Mouse (Mus musculus) embryonic fibroblast, embryonic 13.5 days (primary cell): ENCODE measurements around the gene Proser2. TPM values are rescaled to one million over a fixed set of nuclear protein-coding genes. Genes with fewer than 3 reads are reported as not detected.
A peak's percentile ranks its signal among the peaks of the same experiment; 100 is the strongest.

Source experiments
- H3K27ac ChIP-seq: 2 replicates; pipeline ENCODE4 v1.5.1; 2012; ENCODE audit warnings: low read length, control low read depth, inconsistent platforms; ENCODE audit not compliant: insufficient read depth
- H3K4me1 ChIP-seq: 2 replicates; pipeline ENCODE4 v1.6.1; 2011; ENCODE audit warnings: low read length; ENCODE audit not compliant: control insufficient read depth, insufficient read depth
- H3K4me3 ChIP-seq: 2 replicates; pipeline ENCODE4 v1.5.1; 2011; ENCODE audit warnings: mild to moderate bottlenecking, control low read depth, low read length; ENCODE audit not compliant: insufficient read depth
- CTCF ChIP-seq: IDR thresholded peaks from 2 replicates; pipeline ENCODE4 v1.5.1; 2011; ENCODE audit warnings: mild to moderate bottlenecking, control low read depth, low read length, moderate library complexity, borderline replicate concordance; ENCODE audit not compliant: insufficient read depth
- POLR2A ChIP-seq: IDR thresholded peaks from 2 replicates; pipeline ENCODE4 v1.6.1; 2011; ENCODE audit warnings: low read depth, mild to moderate bottlenecking, control low read depth, low read length, moderate library complexity
- polyA plus RNA-seq: library from polyadenylated mRNA; stranded (reverse); fragments of >200 nt; gene quantifications from 2 replicates; pipeline ENCODE4 v1.2.4, GENCODE M21; 2011; ENCODE audit warnings: low read depth; ENCODE audit not compliant: missing spikeins, insufficient read length

The Proser2 gene
- polyA plus RNA-seq, 1 experiment = 0.14 TPM

DNA sequence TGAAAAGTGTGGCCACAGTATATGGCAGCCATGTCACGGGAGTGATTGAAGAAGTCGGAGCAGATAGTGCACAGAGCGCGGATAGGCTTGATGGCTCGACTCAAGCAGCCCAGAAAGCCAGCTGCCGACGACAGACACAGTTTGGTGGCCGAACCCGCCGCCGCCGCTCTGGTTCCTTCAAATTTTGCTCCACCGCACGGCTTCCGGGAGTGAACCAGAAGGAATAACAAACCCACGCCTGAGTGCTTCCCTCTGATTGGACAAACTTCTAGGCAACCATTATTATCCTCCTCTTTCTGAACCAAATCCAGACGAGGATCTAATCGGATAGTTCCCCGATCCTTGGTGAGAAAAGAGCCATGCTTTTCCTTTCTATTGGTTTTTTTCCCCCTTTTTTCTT lies 3.9 kb upstream of the Proser2 start:
- TF ChIP-seq POLR2A (no peak), CTCF (no peak)
- Histone ChIP-seq H3K27ac (no peak overlapping the region), H3K4me1 (no peaks in the 10 kb centered on the region), H3K4me3 (no peak overlapping the region)

DNA sequence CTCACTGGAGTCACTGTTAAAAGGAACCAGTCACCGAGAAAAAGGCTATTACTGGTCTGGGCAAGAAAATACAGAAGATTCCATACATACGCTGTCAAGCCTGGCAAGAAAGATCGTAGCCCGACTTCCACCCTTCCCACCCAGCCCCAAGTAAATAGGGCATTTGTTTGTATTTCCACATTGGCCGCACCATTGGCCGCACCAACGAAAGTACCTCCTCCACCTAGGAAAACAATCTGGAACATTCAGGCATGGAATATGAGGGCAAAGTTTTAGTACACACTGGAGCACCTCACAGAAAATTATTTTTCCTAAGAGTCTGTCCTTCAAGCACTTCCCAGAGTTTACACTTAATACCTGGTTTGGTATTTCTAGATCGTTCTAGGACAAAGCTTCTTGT lies 1.1 kb downstream of the Proser2 start:
- H3K27ac ChIP-seq = no peak overlapping the region
- no peak overlapping the region for H3K4me3 ChIP-seq
- TF ChIP-seq CTCF (no peak), POLR2A (no peak)
- H3K4me1 ChIP-seq = no peaks in the 10 kb centered on the region

DNA sequence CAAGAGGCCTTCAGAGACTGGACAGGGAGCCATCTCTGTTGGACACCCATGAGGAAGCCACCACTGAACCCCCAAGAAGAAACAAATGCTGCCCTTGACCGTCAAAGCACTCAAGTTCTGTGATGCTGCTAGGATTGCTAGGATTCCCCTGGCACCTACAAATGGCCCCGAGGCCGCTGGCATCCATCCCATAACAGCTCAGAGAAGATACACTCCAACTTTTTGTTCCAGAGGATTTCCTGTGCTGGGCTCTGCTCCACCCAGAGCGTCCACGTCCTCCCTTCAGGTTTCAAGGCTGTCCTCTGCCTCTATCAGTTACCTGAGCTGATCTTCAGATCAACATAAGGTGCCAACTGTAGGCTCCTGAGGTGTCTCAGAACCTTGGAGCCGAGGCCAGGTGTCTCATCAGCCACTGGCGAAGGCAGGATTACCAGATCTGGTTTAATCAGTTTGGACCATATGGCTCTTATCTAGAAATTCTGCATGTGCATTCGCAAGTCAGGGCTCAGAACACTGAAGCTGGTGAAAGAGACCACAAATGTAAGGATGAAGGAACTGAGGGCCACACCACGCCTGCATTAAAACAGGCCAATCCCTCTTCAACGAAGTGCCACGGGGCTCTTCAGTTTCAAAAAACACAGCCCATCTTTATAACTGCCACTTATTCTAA lies 1.7 kb downstream of the Proser2 start:
- Histone ChIP-seq H3K27ac (no peak overlapping the region), H3K4me3 (no peak overlapping the region), H3K4me1 (no peaks in the 10 kb centered on the region)
- TF ChIP-seq POLR2A (no peak), CTCF (no peak)

DNA sequence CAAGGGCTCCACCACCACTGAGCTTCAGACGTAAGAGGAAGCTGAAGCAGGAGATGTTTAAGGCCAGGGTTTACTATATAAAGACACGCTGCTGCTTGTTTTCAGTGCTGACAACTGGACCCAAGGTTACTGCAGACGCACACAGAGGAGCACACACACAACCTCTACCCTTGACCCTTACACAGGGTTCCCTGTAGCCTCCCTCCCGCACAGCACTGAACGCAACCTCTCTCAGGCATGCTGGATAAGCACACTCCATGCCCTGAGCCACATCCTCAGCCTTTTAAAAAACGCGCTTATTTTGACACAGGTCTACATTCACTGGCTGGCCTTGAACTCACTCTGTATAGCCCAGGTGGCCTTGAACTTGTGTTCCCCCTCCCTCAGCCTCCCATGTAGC lies 7.0 kb downstream of the Proser2 start:
- H3K4me1 ChIP-seq = no peaks in the 10 kb centered on the region
- no peak overlapping the region for H3K4me3 ChIP-seq
- H3K27ac ChIP-seq = no peak overlapping the region
- no peak for TF ChIP-seq CTCF
- no peak for TF ChIP-seq POLR2A

DNA sequence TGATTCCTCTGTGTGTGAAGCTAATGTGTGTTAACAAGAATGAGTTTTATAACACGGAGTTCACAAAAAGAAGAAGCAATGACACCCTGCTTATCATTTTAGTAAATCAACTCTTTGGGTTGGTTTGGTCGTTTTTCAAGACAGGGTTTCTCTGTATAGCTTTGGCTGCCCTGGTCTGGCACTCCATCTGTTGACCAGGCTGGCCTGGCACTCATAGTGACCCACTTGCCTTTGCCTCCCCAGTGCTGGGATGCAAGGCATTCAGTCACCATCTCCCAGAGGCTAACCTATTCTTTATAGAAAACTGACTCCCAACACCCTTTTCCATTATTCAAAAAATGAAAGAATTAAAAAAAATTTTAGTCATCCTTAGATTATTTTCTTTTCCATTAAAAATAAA lies 8.9 kb downstream of the Proser2 start:
- no peak for TF ChIP-seq POLR2A
- TF ChIP-seq CTCF = no peak
- no peak overlapping the region for H3K4me3 ChIP-seq
- no peak overlapping the region for H3K27ac ChIP-seq
- peaks cover 2% of the 10 kb centered on the region; the same call in 1 of the 2 replicates for H3K4me1 ChIP-seq

DNA sequence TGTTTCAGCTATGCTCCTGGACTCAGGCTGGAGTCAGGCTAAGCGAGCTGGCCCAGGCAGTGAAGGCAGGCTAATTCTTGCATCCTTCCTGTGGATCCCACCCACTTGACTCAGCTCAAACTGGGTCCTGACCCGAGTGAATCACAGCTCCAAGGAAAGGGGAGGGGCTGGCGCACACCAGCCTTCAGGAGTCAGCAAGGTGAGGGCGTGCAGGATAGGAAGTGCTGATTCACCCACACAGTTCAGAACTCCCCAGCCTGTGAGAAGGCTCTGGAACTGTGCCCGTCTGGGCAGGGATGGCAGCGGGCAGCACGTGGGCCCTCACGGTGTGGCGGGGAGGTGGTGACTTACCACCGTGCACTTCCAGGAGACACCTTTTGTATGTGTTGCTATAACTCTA lies 11.8 kb downstream of the Proser2 start:
- Histone ChIP-seq H3K4me3 (no peak overlapping the region), H3K4me1 (peaks cover 2% of the 10 kb centered on the region; the same call in 1 of the 2 replicates), H3K27ac (no peak overlapping the region)
- TF ChIP-seq CTCF (no peak), POLR2A (no peak)

DNA sequence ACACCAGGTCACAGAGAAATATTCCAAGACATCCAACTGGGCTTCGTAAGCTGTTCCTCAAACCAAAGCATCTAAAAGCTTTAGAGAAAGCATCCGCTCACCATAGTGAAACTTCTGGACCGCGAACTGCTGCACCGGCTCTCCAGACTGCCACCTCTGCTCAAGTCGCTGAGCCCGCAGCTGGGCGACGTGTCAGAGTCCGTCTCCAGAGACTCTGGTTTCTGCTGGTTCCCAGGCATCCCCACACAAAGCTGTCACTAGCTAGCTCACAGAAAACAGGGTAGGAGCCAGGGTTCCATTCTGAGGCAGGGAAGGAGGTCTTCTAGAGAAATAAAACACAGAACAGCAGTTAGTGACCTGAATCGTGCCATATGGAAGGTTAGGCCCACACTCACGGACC lies 16.2 kb downstream of the Proser2 start:
- Histone ChIP-seq H3K4me3 (no peak overlapping the region), H3K4me1 (peaks cover 2% of the 10 kb centered on the region; the same call in 1 of the 2 replicates), H3K27ac (no peak overlapping the region)
- TF ChIP-seq CTCF (no peak), POLR2A (no peak)

DNA sequence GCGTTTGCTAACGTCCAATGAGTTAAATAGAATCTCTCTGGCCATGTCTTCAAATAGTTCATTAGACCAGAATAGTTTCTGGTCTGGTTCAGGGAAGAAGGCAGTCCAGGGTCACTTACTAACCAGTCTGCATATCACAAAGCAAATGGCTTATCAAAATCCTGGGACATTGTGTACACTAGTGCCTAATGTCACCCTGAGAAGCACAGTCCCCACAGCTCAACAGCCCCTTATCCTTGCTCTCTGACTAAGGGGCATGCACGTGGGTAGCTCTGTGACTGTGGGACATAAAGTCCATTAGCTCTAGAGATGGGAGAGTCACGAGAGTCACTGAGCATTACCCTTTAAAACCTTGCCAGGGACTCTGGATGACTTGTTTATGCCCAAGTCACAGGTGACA lies 17.4 kb downstream of the Proser2 start:
- Histone ChIP-seq H3K4me3 (no peak overlapping the region), H3K4me1 (peaks cover under 1% of the 10 kb centered on the region; the same call in 1 of the 2 replicates), H3K27ac (no peak overlapping the region)
- TF ChIP-seq CTCF = no peak
- TF ChIP-seq POLR2A = no peak

DNA sequence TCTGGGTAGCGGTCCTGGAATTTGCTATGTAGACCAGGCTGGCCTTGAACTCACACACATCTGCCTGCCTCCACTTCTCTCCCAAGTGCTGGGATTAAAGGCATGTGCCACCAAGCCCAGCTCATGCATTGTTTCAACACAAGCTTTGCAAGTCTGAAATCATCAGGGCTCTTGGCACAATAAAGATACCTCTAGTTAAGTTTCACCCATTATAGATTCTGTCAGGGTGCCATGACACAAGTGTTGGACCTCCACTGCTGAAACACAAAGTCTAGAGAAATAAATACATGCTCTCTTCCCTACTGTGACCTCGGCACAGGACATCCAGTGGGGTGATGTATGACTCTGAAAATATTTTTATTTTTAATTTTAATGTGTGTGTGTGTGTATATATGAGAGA lies 24.6 kb downstream of the Proser2 start:
- no peak for TF ChIP-seq POLR2A
- no peak for TF ChIP-seq CTCF
- Histone ChIP-seq H3K27ac (no peak overlapping the region), H3K4me3 (no peak overlapping the region), H3K4me1 (no peaks in the 10 kb centered on the region)

DNA sequence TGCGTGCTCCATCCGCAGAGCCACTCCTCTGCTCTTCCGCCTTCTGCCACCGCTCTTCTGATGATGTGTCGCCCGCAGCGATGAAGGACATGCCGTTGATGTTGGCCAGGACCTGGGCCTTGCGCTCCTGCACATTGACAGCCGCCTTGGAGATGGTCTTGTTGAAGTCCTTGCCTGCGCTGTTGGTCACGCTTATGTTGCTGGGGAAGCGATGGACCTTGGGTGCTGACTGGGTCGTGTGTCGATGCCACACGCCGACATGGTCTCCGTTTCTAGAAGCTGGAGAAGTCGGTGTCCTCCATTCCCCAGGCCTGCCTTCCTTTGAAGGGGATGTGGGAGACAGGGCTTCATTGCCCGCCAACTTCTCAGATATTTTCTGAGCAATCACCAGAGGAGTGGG lies 29.3 kb downstream of the Proser2 start:
- Histone ChIP-seq H3K27ac (no peak overlapping the region), H3K4me1 (no peaks in the 10 kb centered on the region; the same call in 1 of the 2 replicates), H3K4me3 (0 out of 2 replicates have a peak overlapping the region, but pooled peaks have one; percentile 10)
- TF ChIP-seq POLR2A (no peak), CTCF (no peak)
